Mouse (Mus musculus): ENCODE results near the gene Rep15. TPM values are rescaled to one million over a fixed set of nuclear protein-coding genes. Genes with fewer than 3 reads are reported as not detected.

Gene Rep15
- total RNA-seq (2021) = 1 to 10 TPM in 1 of 2 experiments, under 1 TPM in 1; 0.87 to 1.2 TPM

GRCm38 (mm10) chr6:147032303-147032925 lies at the start of gene Rep15:
Rep15 (plus strand) TSS chr6:147032584.
- DNase-seq = no peak
- intact Hi-C loops (cut with DNase I) = no loop called here

GRCm38 (mm10) chr6:146984569-146984968 lies 47.8 kb upstream of the Rep15 start:
- intact Hi-C loops (cut with DNase I) = no loop called here
- no peak for DNase-seq

- intact Hi-C loops (cut with DNase I) = loop anchor here (1.0 to 2.0 kb wide), 3 partner anchors 29 to 169 kb away; no protein-coding TSS in a partner anchor
- DNase-seq = peak; percentile 69 to 73
These were observed 38.1 kb upstream of the Rep15 start for GRCm38 (mm10) chr6:146994236-146994635.

GRCm38 (mm10) chr6:146995391-146995790 lies 37.0 kb upstream of the Rep15 start:
- DNase-seq = no peak
- intact Hi-C loops (cut with DNase I) = loop anchor here (2.0 kb wide), 2 partner anchors 31 to 171 kb away; no protein-coding TSS in a partner anchor

GRCm38 (mm10) chr6:146995878-146996277 lies 36.5 kb upstream of the Rep15 start:
- no peak for DNase-seq
- intact Hi-C loops (cut with DNase I) = loop anchor here (2.0 kb wide), 2 partner anchors 31 to 171 kb away; no protein-coding TSS in a partner anchor

GRCm38 (mm10) chr6:146997006-146997405 lies 35.4 kb upstream of the Rep15 start:
- intact Hi-C loops (cut with DNase I) = no loop called here
- DNase-seq = no peak

- DNase-seq = no peak
- intact Hi-C loops (cut with DNase I) = no loop called here
These were observed 33.7 kb upstream of the Rep15 start for GRCm38 (mm10) chr6:146998710-146999109.

GRCm38 (mm10) chr6:146999302-146999701 lies 33.1 kb upstream of the Rep15 start:
- intact Hi-C loops (cut with DNase I) = no loop called here
- no peak for DNase-seq

GRCm38 (mm10) chr6:146999755-147000154 lies 32.6 kb upstream of the Rep15 start:
- no peak for DNase-seq
- intact Hi-C loops (cut with DNase I) = loop anchor here (10.0 kb wide), 1 partner anchor 815 kb away; no protein-coding TSS in a partner anchor

- intact Hi-C loops (cut with DNase I) = loop anchor here (2.0 to 10.0 kb wide), 4 partner anchors 85 to 944 kb away; no protein-coding TSS in a partner anchor
- peak; percentile 33 to 68 for DNase-seq
These were observed 24.2 kb upstream of the Rep15 start for GRCm38 (mm10) chr6:147008148-147008547.

- intact Hi-C loops (cut with DNase I) = no loop called here
- DNase-seq = no peak
These were observed 22.0 kb upstream of the Rep15 start for GRCm38 (mm10) chr6:147010358-147010757.

GRCm38 (mm10) chr6:147010811-147011520 lies 21.4 kb upstream of the Rep15 start:
- DNase-seq = peak in 1 of 2 experiments; percentile 18
- intact Hi-C loops (cut with DNase I) = no loop called here

GRCm38 (mm10) chr6:147011555-147011954 lies 20.8 kb upstream of the Rep15 start:
- DNase-seq = no peak
- intact Hi-C loops (cut with DNase I) = no loop called here

- intact Hi-C loops (cut with DNase I) = no loop called here
- DNase-seq = no peak
These were observed 20.4 kb upstream of the Rep15 start for GRCm38 (mm10) chr6:147011977-147012376.

GRCm38 (mm10) chr6:147013546-147013945 lies 18.8 kb upstream of the Rep15 start:
- no peak for DNase-seq

GRCm38 (mm10) chr6:147017906-147018305 lies 14.5 kb upstream of the Rep15 start:
- intact Hi-C loops (cut with DNase I) = no loop called here
- DNase-seq = no peak

More at GRCm38 (mm10) chr6:147013546-147013945, 18.8 kb upstream of the Rep15 start:
- intact Hi-C loops (cut with DNase I) = no loop called here

GRCm38 (mm10) chr6:147018364-147018763 lies 14.0 kb upstream of the Rep15 start:
- intact Hi-C loops (cut with DNase I) = no loop called here

GRCm38 (mm10) chr6:147021181-147021580 lies 11.2 kb upstream of the Rep15 start:
- intact Hi-C loops (cut with DNase I) = no loop called here
- DNase-seq = no peak

More at GRCm38 (mm10) chr6:147018364-147018763, 14.0 kb upstream of the Rep15 start:
- no peak for DNase-seq

GRCm38 (mm10) chr6:147022375-147023132 lies 9.8 kb upstream of the Rep15 start:
- DNase-seq = peak in 1 of 2 experiments; percentile 46
- intact Hi-C loops (cut with DNase I) = no loop called here

- intact Hi-C loops (cut with DNase I) = no loop called here
- no peak for DNase-seq
These were observed 9.3 kb upstream of the Rep15 start for GRCm38 (mm10) chr6:147023133-147023395.

GRCm38 (mm10) chr6:147023568-147023967 lies 8.8 kb upstream of the Rep15 start:
- intact Hi-C loops (cut with DNase I) = no loop called here
- no peak for DNase-seq
